Mouse (Mus musculus): ENCODE measurements around the gene Arhgef16. TPM values are rescaled to one million over a fixed set of nuclear protein-coding genes. Genes with fewer than 3 reads are reported as not detected.

Gene Arhgef16
- polyA plus RNA-seq, 1 experiment from 2014 or later = 0.91 TPM

GRCm38 (mm10) chr4:154245342-154245741 is 56.1 kb downstream of the Arhgef16 start:
- H3K36me3 ChIP-seq = no peaks in the 10 kb centered on the region
- H3K27ac ChIP-seq (replicated peaks) = no peak overlapping the region
- no peak overlapping the region for H3K4me2 ChIP-seq
- no peak for ATAC-seq (ENCODE audit: low FRiP score)
- peaks cover 33% of the 10 kb centered on the region for H3K4me1 ChIP-seq
- WGBS = 70% methylated on average over 7 of the region's 7 CpGs
- H3K4me3 ChIP-seq (replicated peaks) = no peak overlapping the region
- H3K9ac ChIP-seq (replicated peaks) = no peak overlapping the region
- H3K9me3 ChIP-seq (replicated peaks) = no peaks in the 10 kb centered on the region
- no peaks in the 10 kb centered on the region for H3K27me3 ChIP-seq (replicated peaks)

GRCm38 (mm10) chr4:154240608-154241007 is 60.9 kb downstream of the Arhgef16 start:
- Histone ChIP-seq H3K4me2 (no peak overlapping the region), H3K4me3 (replicated peaks) (no peak overlapping the region), H3K27ac (replicated peaks) (no peak overlapping the region), H3K27me3 (replicated peaks) (no peaks in the 10 kb centered on the region; the same call in 1 of the 2 replicates), H3K4me1 (peaks cover 12% of the 10 kb centered on the region), H3K36me3 (no peaks in the 10 kb centered on the region), H3K9ac (replicated peaks) (no peak overlapping the region), H3K9me3 (replicated peaks) (no peaks in the 10 kb centered on the region)
- 66% methylated on average over 11 of the region's 11 CpGs for WGBS
- no peak for ATAC-seq (ENCODE audit: low FRiP score)

GRCm38 (mm10) chr4:154239199-154239598 is 62.3 kb downstream of the Arhgef16 start:
- no peaks in the 10 kb centered on the region; the same call in 1 of the 2 replicates for H3K27me3 ChIP-seq (replicated peaks)
- H3K9me3 ChIP-seq (replicated peaks) = no peaks in the 10 kb centered on the region
- 84% methylated on average over 8 of the region's 8 CpGs for whole genome bisulfite sequencing
- H3K4me1 ChIP-seq = peaks cover 12% of the 10 kb centered on the region
- H3K36me3 ChIP-seq = no peaks in the 10 kb centered on the region
- H3K9ac ChIP-seq (replicated peaks) = no peak overlapping the region
- no peak overlapping the region for H3K4me3 ChIP-seq (replicated peaks)
- ATAC-seq (ENCODE audit: low FRiP score) = no peak
- no peak overlapping the region for H3K4me2 ChIP-seq
- no peak overlapping the region for H3K27ac ChIP-seq (replicated peaks)

GRCm38 (mm10) chr4:154237306-154237705 is 64.2 kb downstream of the Arhgef16 start:
- 6% methylated on average over 8 of the region's 9 CpGs for WGBS
- H3K4me1 ChIP-seq = peaks cover 12% of the 10 kb centered on the region
- peak overlapping the region; percentile 53 for H3K4me2 ChIP-seq
- H3K27me3 ChIP-seq (replicated peaks) = no peaks in the 10 kb centered on the region; the same call in 1 of the 2 replicates
- H3K4me3 ChIP-seq (replicated peaks) = peak overlapping the region; percentile 9; the same call in 1 of the 2 replicates
- no peak overlapping the region for H3K27ac ChIP-seq (replicated peaks)
- no peaks in the 10 kb centered on the region for H3K36me3 ChIP-seq
- no peaks in the 10 kb centered on the region for H3K9me3 ChIP-seq (replicated peaks)
- no peak overlapping the region for H3K9ac ChIP-seq (replicated peaks)
- no peak for ATAC-seq (ENCODE audit: low FRiP score)

- H3K4me1 ChIP-seq = peaks cover 12% of the 10 kb centered on the region
- H3K9ac ChIP-seq (replicated peaks) = no peak overlapping the region
- WGBS = 11% methylated on average over 10 of the region's 10 CpGs
- no peaks in the 10 kb centered on the region; the same call in 1 of the 2 replicates for H3K27me3 ChIP-seq (replicated peaks)
- peak; percentile 49 for ATAC-seq (ENCODE audit: low FRiP score)
- no peaks in the 10 kb centered on the region for H3K36me3 ChIP-seq
- peak overlapping the region; percentile 53 for H3K4me2 ChIP-seq
- no peaks in the 10 kb centered on the region for H3K9me3 ChIP-seq (replicated peaks)
- H3K27ac ChIP-seq (replicated peaks) = no peak overlapping the region
- H3K4me3 ChIP-seq (replicated peaks) = 0 out of 2 replicates have a peak overlapping the region, but pooled peaks have one; percentile 9
Observed at GRCm38 (mm10) chr4:154236893-154237292, 64.6 kb downstream of the Arhgef16 start.

- H3K4me1 ChIP-seq = peaks cover 12% of the 10 kb centered on the region
- WGBS = 79% methylated on average over 3 of the region's 3 CpGs
- no peaks in the 10 kb centered on the region for H3K9me3 ChIP-seq (replicated peaks)
- no peak overlapping the region for H3K27ac ChIP-seq (replicated peaks)
- H3K36me3 ChIP-seq = no peaks in the 10 kb centered on the region
- no peaks in the 10 kb centered on the region; the same call in 1 of the 2 replicates for H3K27me3 ChIP-seq (replicated peaks)
- H3K4me2 ChIP-seq = no peak overlapping the region
- no peak for ATAC-seq (ENCODE audit: low FRiP score)
- H3K4me3 ChIP-seq (replicated peaks) = no peak overlapping the region
- no peak overlapping the region for H3K9ac ChIP-seq (replicated peaks)
Observed at GRCm38 (mm10) chr4:154236001-154236400, 65.5 kb downstream of the Arhgef16 start.

GRCm38 (mm10) chr4:154232295-154232694 is 69.2 kb downstream of the Arhgef16 start:
- H3K9me3 ChIP-seq (replicated peaks) = no peaks in the 10 kb centered on the region
- H3K27me3 ChIP-seq (replicated peaks) = no peaks in the 10 kb centered on the region
- no peak for ATAC-seq (ENCODE audit: low FRiP score)
- no peak overlapping the region for H3K4me3 ChIP-seq (replicated peaks)
- H3K36me3 ChIP-seq = no peaks in the 10 kb centered on the region
- H3K9ac ChIP-seq (replicated peaks) = no peak overlapping the region
- H3K4me1 ChIP-seq = peaks cover 7% of the 10 kb centered on the region
- no peak overlapping the region for H3K4me2 ChIP-seq
- WGBS = 72% methylated on average over 4 of the region's 4 CpGs
- no peak overlapping the region for H3K27ac ChIP-seq (replicated peaks)

GRCm38 (mm10) chr4:154231380-154231779 is 70.1 kb downstream of the Arhgef16 start:
- no peak for ATAC-seq (ENCODE audit: low FRiP score)
- Histone ChIP-seq H3K9ac (replicated peaks) (no peak overlapping the region), H3K36me3 (no peaks in the 10 kb centered on the region), H3K4me2 (no peak overlapping the region), H3K9me3 (replicated peaks) (no peaks in the 10 kb centered on the region), H3K4me3 (replicated peaks) (no peak overlapping the region), H3K27ac (replicated peaks) (no peak overlapping the region), H3K4me1 (no peaks in the 10 kb centered on the region), H3K27me3 (replicated peaks) (no peaks in the 10 kb centered on the region)
- WGBS = 82% methylated on average over 7 of the region's 7 CpGs

- Histone ChIP-seq H3K4me1 (peaks cover 7% of the 10 kb centered on the region; the same call in 1 of the 2 replicates), H3K27me3 (replicated peaks) (no peaks in the 10 kb centered on the region), H3K4me3 (replicated peaks) (no peak overlapping the region), H3K36me3 (no peaks in the 10 kb centered on the region), H3K9me3 (replicated peaks) (no peaks in the 10 kb centered on the region), H3K27ac (replicated peaks) (no peak overlapping the region), H3K9ac (replicated peaks) (no peak overlapping the region), H3K4me2 (no peak overlapping the region)
- WGBS = 94% methylated on average over 9 of the region's 9 CpGs
- ATAC-seq (ENCODE audit: low FRiP score) = no peak
Observed at GRCm38 (mm10) chr4:154229569-154229968, 71.9 kb downstream of the Arhgef16 start.

Other genes with a start within 250 kb of the Arhgef16 start
- gene Trp73, start 161.5 kb downstream of the Arhgef16 start, polyA plus RNA-seq (2015; fragmentation: Nextera tagmentation; extraction: Ambion mirVana) = 0.04 and 0.17 TPM in 2 replicates
- gene Wrap73, start 159.3 kb downstream of the Arhgef16 start, polyA plus RNA-seq (2015; fragmentation: Nextera tagmentation; extraction: Ambion mirVana) = 41.9 and 43.2 TPM in 2 replicates
- gene Tprgl, start 141.0 kb downstream of the Arhgef16 start, polyA plus RNA-seq (2015; fragmentation: Nextera tagmentation; extraction: Ambion mirVana) = 181 and 193 TPM in 2 replicates
- 10.7 and 11.7 TPM in 2 replicates for gene Megf6, start 130.9 kb downstream of the Arhgef16 start, polyA plus RNA-seq (2015; fragmentation: Nextera tagmentation; extraction: Ambion mirVana)
- gene B230104I21Rik, start 34.5 kb upstream of the Arhgef16 start, polyA plus RNA-seq (2015; fragmentation: Nextera tagmentation; extraction: Ambion mirVana) = not detected in 2 replicates